Mouse (Mus musculus): ENCODE data around the gene Mmp14.

GRCm38 (mm10) chr14:54439610-54440009 is 8.2 kb downstream of the Mmp14 start:
- TF ChIP-seq CTCF (IDR thresholded peaks at IDR 0.05; ENCODE audit: borderline replicate concordance, insufficient read depth, low read length): no peak
- TF ChIP-seq POLR2A (IDR thresholded peaks at IDR 0.05; ENCODE audit: low read depth, low read length): no peak
